Mouse (Mus musculus): ENCODE measurements at regions not wholly inside any gene's neighbourhood (a gene's known extent, or its start where the extent isn't known, plus 50 kb on each side); places are given as distances from the start of the nearest gene placed in this dataset.
A peak's percentile ranks its signal among the peaks of the same experiment; 100 is the strongest.

DNA sequence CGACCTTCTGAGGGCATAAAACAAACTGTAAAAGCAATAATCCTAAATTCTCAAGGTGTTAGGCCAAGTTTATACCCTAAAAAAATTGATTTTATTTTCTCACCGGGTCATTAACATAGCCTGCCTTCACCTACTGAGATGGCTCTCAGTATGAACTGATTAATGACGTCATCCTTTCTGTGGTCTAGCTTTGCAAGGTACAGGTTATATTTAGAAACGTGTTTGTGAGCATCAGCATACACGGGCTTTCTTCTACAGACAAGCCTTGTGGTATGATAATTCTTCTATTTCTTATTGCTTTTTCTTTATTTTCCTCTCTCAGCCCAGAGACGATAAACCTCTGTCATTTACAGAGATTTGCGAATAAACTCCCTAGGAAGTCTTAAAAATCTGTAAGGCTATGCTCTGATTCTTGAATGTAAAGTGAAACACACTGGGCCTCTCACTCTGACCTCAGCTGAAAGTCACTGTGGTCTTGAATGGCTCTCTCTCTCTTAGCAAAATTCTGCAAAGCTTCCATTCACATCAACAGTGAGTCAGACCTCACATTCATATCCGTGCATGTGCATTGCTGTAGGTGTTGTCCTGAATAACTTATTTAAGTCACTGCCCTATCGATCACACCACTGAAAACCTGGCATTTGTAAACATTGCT lies 534.3 kb downstream of the Epha4 start:
- no peak overlapping the region for H3K4me2 ChIP-seq (replicated peaks; ENCODE audit: low read depth)
- H3K4me3 ChIP-seq (ENCODE audit: low read depth, low read length) = no peak overlapping the region
- H3K4me1 ChIP-seq (replicated peaks; ENCODE audit: control insufficient read depth, insufficient read depth, low read length) = no peaks in the 10 kb centered on the region
- no peaks in the 10 kb centered on the region for H3K9me3 ChIP-seq (ENCODE audit: control insufficient read depth)
- no peaks in the 10 kb centered on the region for H3K36me3 ChIP-seq (ENCODE audit: control insufficient read depth, insufficient read depth)
- no peak for ATAC-seq
- TF ChIP-seq CTCF (IDR thresholded peaks at IDR 0.05; ENCODE audit: low read depth) = no peak
- H3K27ac ChIP-seq (ENCODE audit: low read depth, low read length) = no peak overlapping the region
- H3K27me3 ChIP-seq (replicated peaks; ENCODE audit: control insufficient read depth, insufficient read depth, low read length) = no peaks in the 10 kb centered on the region
- H3K9ac ChIP-seq (ENCODE audit: low read depth, low read length) = no peak overlapping the region
- WGBS = 75% methylated on average over 9 of the region's 9 CpGs

DNA sequence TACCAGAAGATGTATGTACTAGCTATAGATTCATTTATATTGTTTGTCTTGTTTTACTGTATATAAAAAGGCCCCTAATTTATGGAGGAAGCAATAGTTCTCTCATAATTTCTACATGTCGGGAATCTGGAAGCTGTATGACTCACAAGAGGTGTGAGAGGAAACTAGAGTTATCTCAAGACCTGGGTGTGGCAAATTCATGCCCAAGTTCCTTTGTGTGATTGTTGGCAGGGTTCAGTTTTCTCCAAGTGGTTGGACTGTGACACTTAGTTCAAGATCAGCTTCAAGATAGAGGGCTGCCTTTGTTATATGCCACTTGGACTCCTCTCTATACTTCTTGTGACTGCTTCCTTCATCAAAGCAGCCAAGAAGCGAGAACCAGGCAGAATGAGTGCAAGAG lies 521.1 kb downstream of the Epha4 start:
- Histone ChIP-seq H3K9me3 (ENCODE audit: control insufficient read depth) (no peaks in the 10 kb centered on the region), H3K4me3 (ENCODE audit: low read depth, low read length) (no peak overlapping the region), H3K4me2 (replicated peaks; ENCODE audit: low read depth) (no peak overlapping the region), H3K36me3 (ENCODE audit: control insufficient read depth, insufficient read depth) (no peaks in the 10 kb centered on the region), H3K4me1 (replicated peaks; ENCODE audit: control insufficient read depth, insufficient read depth, low read length) (0 out of 2 replicates have a peak, but pooled peaks cover 3% of the 10 kb centered on the region), H3K9ac (ENCODE audit: low read depth, low read length) (no peak overlapping the region), H3K27me3 (replicated peaks; ENCODE audit: control insufficient read depth, insufficient read depth, low read length) (no peaks in the 10 kb centered on the region), H3K27ac (ENCODE audit: low read depth, low read length) (no peak overlapping the region)
- 43% methylated on average over 2 of the region's 2 CpGs for WGBS
- TF ChIP-seq CTCF (IDR thresholded peaks at IDR 0.05; ENCODE audit: low read depth) = no peak
- 0 out of 2 replicates have a peak, but pooled peaks have one; percentile 31 for ATAC-seq

DNA sequence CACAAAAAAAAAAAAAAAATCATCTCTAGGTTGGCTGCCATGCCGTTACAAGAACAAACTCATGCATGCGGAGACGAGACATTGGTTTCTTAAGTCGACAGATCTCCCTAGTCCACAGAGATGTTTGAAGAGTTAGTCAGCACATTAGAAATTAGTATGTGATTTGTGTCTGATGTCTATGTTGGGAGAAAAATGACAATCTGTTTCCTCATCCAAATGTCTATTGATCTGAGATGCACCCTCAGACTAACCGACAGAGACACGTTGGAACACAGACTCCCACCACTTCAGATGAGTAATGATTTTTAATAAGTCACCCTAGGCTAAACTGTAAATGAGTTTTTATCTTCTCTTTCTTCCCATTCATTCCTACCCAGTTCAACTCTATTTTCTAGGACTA lies 506.9 kb downstream of the Epha4 start:
- ATAC-seq = no peak
- Histone ChIP-seq H3K9me3 (ENCODE audit: control insufficient read depth) (no peaks in the 10 kb centered on the region), H3K9ac (ENCODE audit: low read depth, low read length) (no peak overlapping the region), H3K4me1 (replicated peaks; ENCODE audit: control insufficient read depth, insufficient read depth, low read length) (no peaks in the 10 kb centered on the region), H3K27me3 (replicated peaks; ENCODE audit: control insufficient read depth, insufficient read depth, low read length) (no peaks in the 10 kb centered on the region), H3K4me2 (replicated peaks; ENCODE audit: low read depth) (no peak overlapping the region), H3K4me3 (ENCODE audit: low read depth, low read length) (no peak overlapping the region), H3K36me3 (ENCODE audit: control insufficient read depth, insufficient read depth) (no peaks in the 10 kb centered on the region), H3K27ac (ENCODE audit: low read depth, low read length) (no peak overlapping the region)
- 87% methylated on average over 6 of the region's 6 CpGs for WGBS
- TF ChIP-seq CTCF (IDR thresholded peaks at IDR 0.05; ENCODE audit: low read depth) = no peak

DNA sequence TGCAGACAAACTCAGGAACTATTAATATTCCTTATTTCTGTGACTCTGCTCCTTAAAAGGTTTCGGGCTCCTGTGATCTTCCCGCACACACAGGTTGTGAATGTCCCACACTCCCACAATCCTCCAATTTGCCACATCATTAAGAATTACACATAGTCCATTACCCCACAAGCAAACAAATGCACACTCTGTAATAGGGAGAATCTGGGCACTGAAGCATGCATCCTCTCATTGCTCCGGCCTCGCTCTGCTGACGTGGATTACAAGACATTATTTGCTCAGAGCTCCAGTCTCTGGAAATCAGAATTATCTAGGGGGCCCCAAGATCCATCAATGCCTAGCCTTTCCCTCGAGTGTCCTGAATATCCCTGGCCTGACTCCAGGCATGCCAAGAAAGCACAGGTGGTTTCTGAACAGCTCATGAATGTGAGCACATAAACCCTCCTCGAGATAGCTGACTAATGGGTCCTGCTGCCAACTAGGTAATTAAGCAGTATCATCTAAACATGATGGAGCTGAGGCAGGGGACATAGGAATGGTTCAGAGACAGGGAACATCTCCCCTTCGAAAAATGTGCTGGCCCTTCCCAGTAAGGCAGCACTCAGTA lies 504.2 kb downstream of the Epha4 start:
- ATAC-seq = no peak
- WGBS = 62% methylated on average over 8 of the region's 8 CpGs
- Histone ChIP-seq H3K36me3 (ENCODE audit: control insufficient read depth, insufficient read depth) (no peaks in the 10 kb centered on the region), H3K9me3 (ENCODE audit: control insufficient read depth) (no peaks in the 10 kb centered on the region), H3K27ac (ENCODE audit: low read depth, low read length) (no peak overlapping the region), H3K9ac (ENCODE audit: low read depth, low read length) (no peak overlapping the region), H3K4me1 (replicated peaks; ENCODE audit: control insufficient read depth, insufficient read depth, low read length) (no peaks in the 10 kb centered on the region), H3K4me2 (replicated peaks; ENCODE audit: low read depth) (no peak overlapping the region), H3K4me3 (ENCODE audit: low read depth, low read length) (no peak overlapping the region), H3K27me3 (replicated peaks; ENCODE audit: control insufficient read depth, insufficient read depth, low read length) (no peaks in the 10 kb centered on the region)
- no peak for TF ChIP-seq CTCF (IDR thresholded peaks at IDR 0.05; ENCODE audit: low read depth)

DNA sequence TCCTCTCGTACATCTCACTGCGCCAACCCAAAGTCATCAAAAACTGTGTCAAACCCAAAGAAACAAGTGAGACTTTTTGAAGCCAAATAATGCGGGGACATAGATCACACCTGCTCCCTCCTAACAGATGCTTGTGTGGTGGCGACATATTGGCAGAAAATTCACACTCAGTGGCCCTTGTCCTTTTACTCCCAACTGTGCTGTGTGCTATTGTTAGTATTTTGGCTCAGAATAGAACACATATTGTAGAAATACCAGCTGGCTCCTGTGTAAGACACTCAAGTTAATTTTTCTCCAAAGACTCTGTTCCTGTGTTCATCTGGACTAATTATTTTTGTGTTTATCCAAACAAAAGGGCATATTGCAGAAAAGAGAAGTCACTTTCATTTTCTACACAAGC lies 487.2 kb downstream of the Epha4 start:
- Histone ChIP-seq H3K4me1 (replicated peaks; ENCODE audit: control insufficient read depth, insufficient read depth, low read length) (no peaks in the 10 kb centered on the region), H3K27me3 (replicated peaks; ENCODE audit: control insufficient read depth, insufficient read depth, low read length) (no peaks in the 10 kb centered on the region), H3K4me2 (replicated peaks; ENCODE audit: low read depth) (no peak overlapping the region), H3K9ac (ENCODE audit: low read depth, low read length) (no peak overlapping the region), H3K36me3 (ENCODE audit: control insufficient read depth, insufficient read depth) (no peaks in the 10 kb centered on the region), H3K27ac (ENCODE audit: low read depth, low read length) (no peak overlapping the region), H3K4me3 (ENCODE audit: low read depth, low read length) (no peak overlapping the region), H3K9me3 (ENCODE audit: control insufficient read depth) (no peaks in the 10 kb centered on the region)
- 94% methylated on average over 4 of the region's 4 CpGs for WGBS
- no peak for ATAC-seq
- TF ChIP-seq CTCF (IDR thresholded peaks at IDR 0.05; ENCODE audit: low read depth) = no peak

- Histone ChIP-seq H3K9me3 (ENCODE audit: control insufficient read depth) (no peaks in the 10 kb centered on the region), H3K9ac (ENCODE audit: low read depth, low read length) (no peak overlapping the region), H3K4me2 (replicated peaks; ENCODE audit: low read depth) (no peak overlapping the region), H3K36me3 (ENCODE audit: control insufficient read depth, insufficient read depth) (no peaks in the 10 kb centered on the region), H3K27ac (ENCODE audit: low read depth, low read length) (no peak overlapping the region), H3K27me3 (replicated peaks; ENCODE audit: control insufficient read depth, insufficient read depth, low read length) (no peaks in the 10 kb centered on the region), H3K4me1 (replicated peaks; ENCODE audit: control insufficient read depth, insufficient read depth, low read length) (no peaks in the 10 kb centered on the region), H3K4me3 (ENCODE audit: low read depth, low read length) (no peak overlapping the region)
- no peak for ATAC-seq
- 85% methylated on average over 6 of the region's 6 CpGs for WGBS
- TF ChIP-seq CTCF (IDR thresholded peaks at IDR 0.05; ENCODE audit: low read depth) = no peak
Measured at GRCm38 (mm10) chr1:77028216-77028615, 486.7 kb downstream of the Epha4 start.
